Mouse (Mus musculus) limb, embryonic 12.5 days (tissue): ENCODE data around the gene Triobp. TPM values are rescaled to one million over a fixed set of nuclear protein-coding genes. Genes with fewer than 3 reads are reported as not detected.

ENCODE experiments used
- ATAC-seq: fragments of 200-750 bp; cut with Nextera tagmentation; 2 replicates; pipeline ENCODE4 v1.8.0; 2017; ENCODE audit warnings: low read depth, moderate TSS enrichment; ENCODE audit not compliant: insufficient number of reproducible peaks, insufficient read depth, low FRiP score, low TSS enrichment
- H3K27ac ChIP-seq: fragments of 300-500 bp; sonication (generic); 2 replicates; pipeline ENCODE4 v1.5.1; 2016; ENCODE audit warnings: mild to moderate bottlenecking, moderate library complexity
- H3K27me3 ChIP-seq: fragments of 300-500 bp; sonication (generic); 2 replicates; pipeline ENCODE4 v1.6.1; 2016; ENCODE audit warnings: mild to moderate bottlenecking, moderate library complexity
- H3K36me3 ChIP-seq: fragments of 300-500 bp; sonication (generic); 2 replicates; pipeline ENCODE4 v1.6.1; 2016; ENCODE audit warnings: mild to moderate bottlenecking, moderate library complexity
- H3K4me1 ChIP-seq: fragments of 300-500 bp; sonication (generic); replicated peaks from 2 replicates; pipeline ENCODE4 v1.6.1; 2016
- H3K4me2 ChIP-seq: fragments of 300-500 bp; sonication (generic); 2 replicates; pipeline ENCODE4 v1.6.1; 2016; ENCODE audit warnings: mild to moderate bottlenecking, moderate library complexity
- H3K4me3 ChIP-seq: fragments of 300-500 bp; sonication (generic); replicated peaks from 2 replicates; pipeline ENCODE4 v1.5.1; 2016; ENCODE audit warnings: mild to moderate bottlenecking
- H3K9ac ChIP-seq: fragments of 300-500 bp; sonication (generic); replicated peaks from 2 replicates; pipeline ENCODE4 v1.6.1; 2016; ENCODE audit warnings: mild to moderate bottlenecking, moderate library complexity
- H3K9me3 ChIP-seq: fragments of 300-500 bp; sonication (generic); 2 replicates; pipeline ENCODE4 v1.6.1; 2016; ENCODE audit warnings: mild to moderate bottlenecking, moderate library complexity
- WGBS: fragments of 180-500 bp; shearing (Covaris S2); methylation state at CpG from one replicate; pipeline ENCODE4 v1.1.7; 2016; 5-methylcytosine and 5-hydroxymethylcytosine counted together
- polyA plus RNA-seq: library from polyadenylated mRNA; unstranded; fragments of >200 nt; fragmentation: Nextera tagmentation; extraction: Ambion mirVana; gene quantifications from 2 replicates; pipeline ENCODE4 v1.2.1, GENCODE M21; 2016

The Triobp gene
- polyA plus RNA-seq, 1 experiment from 2014 or later: 37.9 TPM

DNA sequence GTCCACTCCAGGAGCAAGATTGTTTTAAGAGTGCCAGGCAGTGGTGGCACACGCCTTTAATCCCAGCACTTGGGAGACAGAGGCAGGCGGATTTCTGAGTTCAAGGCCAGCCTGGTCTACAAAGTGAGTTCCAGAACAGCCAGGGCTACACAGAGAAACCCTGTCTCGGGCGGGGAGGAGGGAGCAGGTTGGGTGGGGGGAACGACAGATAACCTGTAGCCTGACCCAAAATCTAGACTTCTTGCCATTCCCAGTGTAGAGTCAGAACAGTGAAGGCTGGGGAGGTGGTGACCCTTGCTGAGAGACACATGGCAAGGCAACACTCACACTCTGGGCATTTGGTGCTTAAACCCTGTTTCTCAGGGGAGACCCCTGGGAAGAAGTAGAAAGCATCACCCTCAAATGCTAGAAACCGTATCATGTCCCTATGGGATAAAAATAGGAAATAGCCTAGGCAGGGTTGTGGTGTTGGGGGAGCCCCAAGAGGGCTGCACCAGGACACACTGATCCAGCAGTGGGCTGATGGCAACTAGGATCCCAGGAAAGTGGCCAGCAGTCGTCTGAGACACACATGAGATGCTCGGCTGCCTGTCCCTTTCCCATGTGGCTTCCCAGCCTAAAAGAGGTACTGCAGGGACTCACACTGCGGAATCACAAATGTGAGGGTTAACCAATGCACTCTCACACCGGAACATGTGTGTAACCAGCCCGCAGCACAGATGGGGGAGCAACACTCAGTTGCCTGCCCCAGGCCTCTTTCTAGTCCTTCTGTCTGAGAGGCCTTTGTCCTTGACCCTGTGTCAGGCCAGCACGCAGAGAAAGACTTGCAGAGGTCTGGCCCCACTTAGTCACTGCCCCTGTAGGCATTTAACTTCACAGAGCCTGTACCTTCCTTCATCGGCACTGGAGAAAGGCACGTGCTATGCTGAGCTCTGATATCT lies 41.9 kb downstream of the Triobp start:
- H3K4me1 ChIP-seq: peaks cover 24% of the 10 kb centered on the region
- H3K27ac ChIP-seq: no peak overlapping the region
- H3K36me3 ChIP-seq: peaks cover 72% of the 10 kb centered on the region

GRCm38 (mm10) chr15:78990093-78990463 lies 42.6 kb downstream of the Triobp start:
- 95% methylated on average over 9 of the region's 9 CpGs for WGBS
- no peak for ATAC-seq

More for the DNA sequence above, 41.9 kb downstream of the Triobp start:
- Histone ChIP-seq H3K9ac (0 out of 2 replicates have a peak overlapping the region, but pooled peaks have one; percentile 31), H3K4me2 (no peak overlapping the region), H3K9me3 (no peaks in the 10 kb centered on the region), H3K27me3 (no peaks in the 10 kb centered on the region), H3K4me3 (no peak overlapping the region)
- 88% methylated on average over 14 of the region's 14 CpGs for WGBS
- ATAC-seq: no peak

DNA sequence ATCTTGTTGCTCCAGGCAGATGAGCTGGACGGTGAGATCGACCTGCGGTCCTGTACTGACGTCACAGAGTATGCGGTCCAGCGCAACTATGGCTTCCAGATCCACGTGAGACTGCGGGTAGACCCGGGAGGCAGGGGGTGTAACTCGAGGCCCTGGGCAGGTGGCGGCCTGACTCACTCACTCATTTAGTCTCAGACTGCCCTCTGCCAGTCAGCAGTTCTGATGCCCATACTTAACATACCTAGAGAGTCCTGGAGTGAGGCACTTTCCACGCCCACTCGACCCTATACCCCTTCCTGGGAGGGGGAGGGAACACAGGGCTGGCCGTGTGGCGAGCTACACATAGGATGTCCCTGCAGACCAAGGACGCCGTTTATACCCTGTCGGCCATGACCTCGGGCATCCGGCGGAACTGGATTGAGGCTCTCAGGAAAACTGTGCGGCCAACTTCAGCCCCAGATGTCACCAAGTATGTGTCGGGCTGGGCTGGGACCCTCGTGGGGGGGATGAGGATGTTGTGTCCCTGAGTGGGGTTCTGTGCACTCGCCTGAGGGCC lies 43.5 kb downstream of the Triobp start:
- Histone ChIP-seq H3K27ac (no peak overlapping the region), H3K9me3 (no peaks in the 10 kb centered on the region), H3K4me1 (peaks cover 14% of the 10 kb centered on the region), H3K27me3 (no peaks in the 10 kb centered on the region), H3K36me3 (peaks cover 88% of the 10 kb centered on the region), H3K9ac (no peak overlapping the region), H3K4me2 (no peak overlapping the region), H3K4me3 (no peak overlapping the region)
- no peak for ATAC-seq
- 92% methylated on average over 25 of the region's 25 CpGs for WGBS

More at GRCm38 (mm10) chr15:78990093-78990463, 42.6 kb downstream of the Triobp start:
- Histone ChIP-seq H3K9me3 (no peaks in the 10 kb centered on the region), H3K36me3 (peaks cover 79% of the 10 kb centered on the region), H3K4me1 (peaks cover 18% of the 10 kb centered on the region), H3K4me2 (no peak overlapping the region), H3K27ac (no peak overlapping the region), H3K9ac (no peak overlapping the region), H3K27me3 (no peaks in the 10 kb centered on the region), H3K4me3 (no peak overlapping the region)

GRCm38 (mm10) chr15:78992235-78992634 lies 44.7 kb downstream of the Triobp start:
- H3K4me3 ChIP-seq: no peak overlapping the region
- H3K4me1 ChIP-seq: peaks cover 5% of the 10 kb centered on the region
- H3K27me3 ChIP-seq: no peaks in the 10 kb centered on the region
- H3K27ac ChIP-seq: no peak overlapping the region
- ATAC-seq: no peak
- no peak overlapping the region for H3K9ac ChIP-seq
- peaks cover 96% of the 10 kb centered on the region for H3K36me3 ChIP-seq
- H3K4me2 ChIP-seq: no peak overlapping the region
- no peaks in the 10 kb centered on the region for H3K9me3 ChIP-seq
- 91% methylated on average over 7 of the region's 7 CpGs for WGBS

DNA sequence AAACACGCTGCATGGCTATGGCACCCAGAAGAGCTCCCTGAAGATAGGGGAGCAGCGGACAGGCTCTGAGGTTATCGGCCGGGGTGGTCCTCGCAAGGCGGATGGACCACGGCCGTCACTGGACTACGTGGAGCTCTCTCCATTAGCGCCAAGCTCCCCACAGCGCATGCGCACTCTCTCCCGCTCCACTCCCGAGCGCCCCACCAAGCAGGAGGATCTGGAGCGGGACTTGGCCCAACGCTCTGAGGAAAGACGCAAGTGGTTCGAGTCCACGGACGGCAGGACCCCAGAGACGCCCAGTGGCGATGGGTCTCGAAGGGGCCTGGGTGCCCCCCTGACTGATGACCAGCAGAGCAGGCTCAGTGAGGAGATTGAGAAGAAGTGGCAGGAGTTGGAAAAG lies 45.4 kb downstream of the Triobp start:
- H3K9me3 ChIP-seq: no peaks in the 10 kb centered on the region
- H3K4me3 ChIP-seq: no peak overlapping the region
- ATAC-seq: no peak
- no peak overlapping the region for H3K27ac ChIP-seq
- peaks cover 98% of the 10 kb centered on the region for H3K36me3 ChIP-seq
- no peaks in the 10 kb centered on the region for H3K27me3 ChIP-seq
- peaks cover 5% of the 10 kb centered on the region for H3K4me1 ChIP-seq
- H3K4me2 ChIP-seq: no peak overlapping the region
- 97% methylated on average over 24 of the region's 24 CpGs for WGBS
- H3K9ac ChIP-seq: no peak overlapping the region

DNA sequence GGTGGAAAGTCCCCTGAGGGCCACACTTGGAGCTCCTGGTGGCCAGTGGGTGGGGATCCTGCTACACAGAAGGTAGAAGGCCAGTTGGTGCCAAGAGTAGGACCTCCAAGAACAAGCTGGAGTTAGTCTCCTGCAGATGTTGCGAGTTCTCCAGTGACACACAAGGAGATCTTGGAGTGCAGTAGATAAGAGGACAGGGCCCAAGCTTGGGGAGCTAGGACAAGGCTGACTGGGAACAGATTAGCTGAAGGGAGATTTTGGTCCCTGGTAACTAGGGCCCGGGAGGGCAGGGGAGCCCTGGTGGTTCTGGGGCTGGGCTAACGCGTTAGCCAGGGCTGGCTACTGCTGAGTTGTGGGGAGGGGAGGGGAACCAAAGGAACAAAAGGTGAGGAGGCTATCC lies 48.4 kb downstream of the Triobp start:
- no peak overlapping the region for H3K27ac ChIP-seq
- no peaks in the 10 kb centered on the region; the same call in 1 of the 2 replicates for H3K4me1 ChIP-seq
- 86% methylated on average over 4 of the region's 4 CpGs for WGBS
- no peak for ATAC-seq
- peaks cover 97% of the 10 kb centered on the region for H3K36me3 ChIP-seq
- H3K4me3 ChIP-seq: no peak overlapping the region
- no peaks in the 10 kb centered on the region for H3K9me3 ChIP-seq
- H3K27me3 ChIP-seq: no peaks in the 10 kb centered on the region
- no peak overlapping the region for H3K9ac ChIP-seq
- no peak overlapping the region for H3K4me2 ChIP-seq

GRCm38 (mm10) chr15:78996663-78997062 lies 49.1 kb downstream of the Triobp start:
- ATAC-seq: no peak
- H3K36me3 ChIP-seq: peaks cover 97% of the 10 kb centered on the region
- no peaks in the 10 kb centered on the region; the same call in 1 of the 2 replicates for H3K4me1 ChIP-seq
- H3K27me3 ChIP-seq: no peaks in the 10 kb centered on the region
- H3K27ac ChIP-seq: no peak overlapping the region
- no peaks in the 10 kb centered on the region for H3K9me3 ChIP-seq
- H3K4me3 ChIP-seq: no peak overlapping the region
- WGBS: 83% methylated on average over 3 of the region's 3 CpGs
- H3K9ac ChIP-seq: no peak overlapping the region
- no peak overlapping the region for H3K4me2 ChIP-seq

DNA sequence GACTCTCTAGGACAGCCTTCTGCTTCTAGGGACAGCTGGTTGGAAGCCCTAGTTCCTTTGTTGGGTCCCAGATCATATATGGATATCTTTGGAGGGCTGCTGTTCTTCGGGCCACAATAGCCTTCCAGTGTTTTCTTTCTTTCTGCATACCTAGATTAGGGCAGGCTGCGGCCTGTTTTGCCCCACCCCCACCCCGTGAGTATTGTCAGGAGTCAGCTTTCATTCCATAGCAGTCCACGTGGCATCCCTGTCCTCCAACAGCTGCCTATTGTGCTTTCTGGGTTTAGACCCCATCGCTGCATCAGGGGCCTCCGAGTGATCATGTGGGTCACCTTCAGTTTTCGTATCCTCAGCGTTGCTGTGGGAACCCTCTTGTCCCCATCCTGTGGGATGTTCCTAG lies 50.8 kb downstream of the Triobp start:
- WGBS: 65% methylated on average over 8 of the region's 8 CpGs
- Histone ChIP-seq H3K27ac (peak overlapping the region; percentile 26), H3K4me1 (no peaks in the 10 kb centered on the region; the same call in 1 of the 2 replicates), H3K4me2 (no peak overlapping the region), H3K9me3 (no peaks in the 10 kb centered on the region), H3K36me3 (peaks cover 97% of the 10 kb centered on the region), H3K4me3 (no peak overlapping the region), H3K27me3 (no peaks in the 10 kb centered on the region), H3K9ac (no peak overlapping the region)
- ATAC-seq: no peak

DNA sequence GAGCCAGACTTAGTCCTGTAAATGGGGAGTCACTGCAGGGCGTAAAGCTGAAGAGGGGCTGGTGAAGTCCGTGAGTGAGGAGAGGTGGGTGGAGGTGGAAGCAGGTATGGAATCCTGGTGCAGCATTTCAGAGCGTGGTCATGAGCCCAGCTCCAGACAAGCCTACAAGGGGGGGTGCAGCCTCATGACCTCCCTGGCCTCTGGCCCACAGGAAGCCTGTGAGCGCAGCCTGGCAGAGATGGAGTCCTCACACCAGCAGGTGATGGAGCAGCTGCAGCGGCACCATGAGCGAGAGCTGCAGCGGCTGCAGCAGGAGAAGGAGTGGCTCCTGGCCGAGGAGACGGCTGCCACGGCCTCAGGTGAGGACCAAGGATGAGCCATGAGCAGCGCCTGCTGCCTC lies 52.1 kb downstream of the Triobp start:
- H3K4me3 ChIP-seq: no peak overlapping the region
- H3K9ac ChIP-seq: no peak overlapping the region
- no peak for ATAC-seq
- H3K4me1 ChIP-seq: no peaks in the 10 kb centered on the region; the same call in 1 of the 2 replicates
- no peak overlapping the region for H3K27ac ChIP-seq
- no peaks in the 10 kb centered on the region for H3K9me3 ChIP-seq
- 84% methylated on average over 11 of the region's 11 CpGs for WGBS
- H3K27me3 ChIP-seq: no peaks in the 10 kb centered on the region
- H3K36me3 ChIP-seq: peaks cover 97% of the 10 kb centered on the region
- H3K4me2 ChIP-seq: no peak overlapping the region

DNA sequence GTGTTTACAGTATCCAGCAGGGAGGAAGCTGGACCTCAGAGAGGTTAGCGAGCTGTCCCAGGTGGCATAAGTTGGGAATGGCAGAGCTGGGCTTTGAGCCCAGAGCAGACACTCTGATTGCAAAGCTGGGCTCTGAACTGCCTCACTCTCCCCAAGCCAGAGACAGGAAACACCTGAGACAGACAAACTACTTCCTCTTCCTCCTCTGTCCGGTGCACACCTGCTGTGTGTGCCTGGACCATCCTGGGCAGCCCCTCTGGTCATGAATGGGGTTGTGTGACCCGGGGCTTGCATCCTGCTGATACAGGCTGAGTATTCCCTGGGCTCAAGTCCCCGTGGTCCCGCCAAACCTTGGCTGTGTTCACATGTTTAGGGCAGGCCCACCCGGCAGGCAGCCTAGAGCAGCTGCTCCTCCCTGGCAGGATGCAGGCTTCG lies 52.9 kb downstream of the Triobp start:
- ATAC-seq: no peak
- no peak overlapping the region for H3K4me3 ChIP-seq
- H3K27ac ChIP-seq: no peak overlapping the region
- H3K27me3 ChIP-seq: no peaks in the 10 kb centered on the region
- no peak overlapping the region; the same call in 1 of the 2 replicates for H3K9ac ChIP-seq
- no peaks in the 10 kb centered on the region; the same call in 1 of the 2 replicates for H3K4me1 ChIP-seq
- 81% methylated on average over 7 of the region's 7 CpGs for WGBS
- H3K9me3 ChIP-seq: no peaks in the 10 kb centered on the region
- no peak overlapping the region for H3K4me2 ChIP-seq
- H3K36me3 ChIP-seq: peaks cover 97% of the 10 kb centered on the region

DNA sequence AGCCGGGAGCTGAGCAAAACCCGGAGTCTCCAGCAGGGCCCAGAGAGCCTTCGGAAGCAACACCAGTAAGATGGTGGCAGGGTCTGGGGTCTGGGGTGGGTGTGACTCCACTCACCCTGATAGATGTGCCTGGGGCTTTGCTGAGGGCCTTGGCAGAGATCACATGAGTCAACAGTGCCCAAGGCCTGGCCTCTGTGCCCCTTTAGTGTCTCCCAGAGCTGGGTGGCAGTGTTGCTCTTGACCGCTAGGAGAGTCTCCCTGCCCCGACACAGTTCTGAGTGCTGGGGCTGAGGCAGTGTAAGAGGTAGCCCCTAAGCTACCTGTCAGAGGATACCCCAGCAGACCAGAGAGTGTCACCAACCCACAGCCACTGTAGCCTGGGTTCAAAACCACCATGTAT lies 54.0 kb downstream of the Triobp start:
- no peaks in the 10 kb centered on the region for H3K9me3 ChIP-seq
- no peak overlapping the region for H3K4me2 ChIP-seq
- no peaks in the 10 kb centered on the region; the same call in 1 of the 2 replicates for H3K4me1 ChIP-seq
- WGBS: 96% methylated on average over 5 of the region's 5 CpGs
- H3K27me3 ChIP-seq: no peaks in the 10 kb centered on the region
- ATAC-seq: no peak
- no peak overlapping the region for H3K9ac ChIP-seq
- H3K4me3 ChIP-seq: no peak overlapping the region
- no peak overlapping the region for H3K27ac ChIP-seq
- H3K36me3 ChIP-seq: peaks cover 97% of the 10 kb centered on the region
